Mouse (Mus musculus): ENCODE results near the gene Mta2. TPM values are rescaled to one million over a fixed set of nuclear protein-coding genes. Genes with fewer than 3 reads are reported as not detected.
A peak's percentile ranks its signal among the peaks of the same experiment; 100 is the strongest.
"Not testable (repeated sequence)": the region's sequence is repeated elsewhere in the genome, so short reads cannot be mapped to it uniquely, and the experiment has no call there.

Gene Mta2
- polyA plus RNA-seq, 1 experiment from 2014 or later: 73.9 TPM

GRCm38 (mm10) chr19:8967893-8968292 lies 26.2 kb downstream of the Mta2 start:
- Histone ChIP-seq H3K9ac (ENCODE audit: low read depth, low read length) (peak overlapping the region; percentile 80), H3K4me2 (ENCODE audit: low read depth, low read length) (peak overlapping the region; percentile 89), H3K27ac (ENCODE audit: low read length) (peak overlapping the region; percentile 84; the same call in 1 of the 2 replicates), H3K27me3 (ENCODE audit: control insufficient read depth, insufficient read depth, low read depth, low read length) (no peaks in the 10 kb centered on the region), H3K36me3 (ENCODE audit: control insufficient read depth, insufficient read depth) (peaks cover 58% of the 10 kb centered on the region), H3K9me3 (replicated peaks; ENCODE audit: control insufficient read depth, low read length) (no peaks in the 10 kb centered on the region), H3K4me3 (ENCODE audit: low read depth, low read length) (peak overlapping the region; percentile 71), H3K4me1 (ENCODE audit: control insufficient read depth, low read depth, low read length) (peaks cover 18% of the 10 kb centered on the region)
- WGBS (ENCODE audit: insufficient replicate concordance): 0% methylated on average over 8 of the region's 9 CpGs
- ATAC-seq (ENCODE audit: low read depth): no peak

GRCm38 (mm10) chr19:8972491-8972890 lies 30.8 kb downstream of the Mta2 start:
- not testable (repeated sequence) for H3K4me2 ChIP-seq (ENCODE audit: low read depth, low read length); H3K9ac ChIP-seq (ENCODE audit: low read depth, low read length); H3K4me1 ChIP-seq (ENCODE audit: control insufficient read depth, low read depth, low read length); H3K27me3 ChIP-seq (ENCODE audit: control insufficient read depth, insufficient read depth, low read depth, low read length); ATAC-seq (ENCODE audit: low read depth); H3K27ac ChIP-seq (ENCODE audit: low read length); H3K4me3 ChIP-seq (ENCODE audit: low read depth, low read length); H3K9me3 ChIP-seq (replicated peaks; ENCODE audit: control insufficient read depth, low read length)
- 72% methylated on average over 8 of the region's 8 CpGs for WGBS (ENCODE audit: insufficient replicate concordance)
- peaks cover 61% of the 10 kb centered on the region for H3K36me3 ChIP-seq (ENCODE audit: control insufficient read depth, insufficient read depth)

- 73% methylated on average over 1 of the region's 1 CpGs for WGBS (ENCODE audit: insufficient replicate concordance)
- no peak overlapping the region for H3K27ac ChIP-seq (ENCODE audit: low read length)
- H3K9me3 ChIP-seq (replicated peaks; ENCODE audit: control insufficient read depth, low read length): no peaks in the 10 kb centered on the region
- no peak overlapping the region for H3K9ac ChIP-seq (ENCODE audit: low read depth, low read length)
- ATAC-seq (ENCODE audit: low read depth): no peak
- H3K27me3 ChIP-seq (ENCODE audit: control insufficient read depth, insufficient read depth, low read depth, low read length): no peaks in the 10 kb centered on the region
- H3K4me1 ChIP-seq (ENCODE audit: control insufficient read depth, low read depth, low read length): no peaks in the 10 kb centered on the region; the same call in 1 of the 2 replicates
- no peak overlapping the region for H3K4me2 ChIP-seq (ENCODE audit: low read depth, low read length)
- H3K4me3 ChIP-seq (ENCODE audit: low read depth, low read length): no peak overlapping the region
- peaks cover 75% of the 10 kb centered on the region for H3K36me3 ChIP-seq (ENCODE audit: control insufficient read depth, insufficient read depth)
Observed at GRCm38 (mm10) chr19:8974638-8975037, 33.0 kb downstream of the Mta2 start.

- Histone ChIP-seq H3K4me3 (ENCODE audit: low read depth, low read length) (no peak overlapping the region), H3K27ac (ENCODE audit: low read length) (no peak overlapping the region), H3K4me2 (ENCODE audit: low read depth, low read length) (no peak overlapping the region), H3K9me3 (replicated peaks; ENCODE audit: control insufficient read depth, low read length) (no peaks in the 10 kb centered on the region), H3K4me1 (ENCODE audit: control insufficient read depth, low read depth, low read length) (no peaks in the 10 kb centered on the region; the same call in 1 of the 2 replicates), H3K36me3 (ENCODE audit: control insufficient read depth, insufficient read depth) (peaks cover 67% of the 10 kb centered on the region), H3K9ac (ENCODE audit: low read depth, low read length) (no peak overlapping the region), H3K27me3 (ENCODE audit: control insufficient read depth, insufficient read depth, low read depth, low read length) (no peaks in the 10 kb centered on the region)
- no peak for ATAC-seq (ENCODE audit: low read depth)
- WGBS (ENCODE audit: insufficient replicate concordance): 82% methylated on average over 2 of the region's 2 CpGs
Observed at GRCm38 (mm10) chr19:8975491-8975890, 33.8 kb downstream of the Mta2 start.

GRCm38 (mm10) chr19:8976535-8976934 lies 34.9 kb downstream of the Mta2 start:
- ATAC-seq (ENCODE audit: low read depth): peak; percentile 71
- H3K4me1 ChIP-seq (ENCODE audit: control insufficient read depth, low read depth, low read length): peaks cover 2% of the 10 kb centered on the region; the same call in 1 of the 2 replicates
- no peak overlapping the region for H3K4me2 ChIP-seq (ENCODE audit: low read depth, low read length)
- 70% methylated on average over 3 of the region's 3 CpGs for WGBS (ENCODE audit: insufficient replicate concordance)
- H3K36me3 ChIP-seq (ENCODE audit: control insufficient read depth, insufficient read depth): peaks cover 57% of the 10 kb centered on the region
- H3K9me3 ChIP-seq (replicated peaks; ENCODE audit: control insufficient read depth, low read length): no peaks in the 10 kb centered on the region
- no peak overlapping the region for H3K4me3 ChIP-seq (ENCODE audit: low read depth, low read length)
- no peaks in the 10 kb centered on the region for H3K27me3 ChIP-seq (ENCODE audit: control insufficient read depth, insufficient read depth, low read depth, low read length)
- H3K9ac ChIP-seq (ENCODE audit: low read depth, low read length): no peak overlapping the region
- no peak overlapping the region for H3K27ac ChIP-seq (ENCODE audit: low read length)

- ATAC-seq (ENCODE audit: low read depth): no peak
- no peaks in the 10 kb centered on the region for H3K27me3 ChIP-seq (ENCODE audit: control insufficient read depth, insufficient read depth, low read depth, low read length)
- no peak overlapping the region for H3K4me2 ChIP-seq (ENCODE audit: low read depth, low read length)
- H3K9ac ChIP-seq (ENCODE audit: low read depth, low read length): no peak overlapping the region
- peaks cover 21% of the 10 kb centered on the region for H3K4me1 ChIP-seq (ENCODE audit: control insufficient read depth, low read depth, low read length)
- no peak overlapping the region for H3K27ac ChIP-seq (ENCODE audit: low read length)
- no peaks in the 10 kb centered on the region for H3K9me3 ChIP-seq (replicated peaks; ENCODE audit: control insufficient read depth, low read length)
- H3K36me3 ChIP-seq (ENCODE audit: control insufficient read depth, insufficient read depth): peaks cover 25% of the 10 kb centered on the region
- no peak overlapping the region for H3K4me3 ChIP-seq (ENCODE audit: low read depth, low read length)
- WGBS (ENCODE audit: insufficient replicate concordance): 31% methylated on average over 5 of the region's 5 CpGs
Observed at GRCm38 (mm10) chr19:8980771-8981170, 39.1 kb downstream of the Mta2 start.

GRCm38 (mm10) chr19:8981450-8982168 lies 39.9 kb downstream of the Mta2 start:
- WGBS (ENCODE audit: insufficient replicate concordance): 53% methylated on average over 2 of the region's 2 CpGs
- no peak for ATAC-seq (ENCODE audit: low read depth)

GRCm38 (mm10) chr19:8982303-8983149 lies 40.9 kb downstream of the Mta2 start:
- Histone ChIP-seq H3K9ac (ENCODE audit: low read depth, low read length) (no peak overlapping the region), H3K27me3 (ENCODE audit: control insufficient read depth, insufficient read depth, low read depth, low read length) (no peaks in the 10 kb centered on the region), H3K4me3 (ENCODE audit: low read depth, low read length) (no peak overlapping the region), H3K4me2 (ENCODE audit: low read depth, low read length) (no peak overlapping the region), H3K4me1 (ENCODE audit: control insufficient read depth, low read depth, low read length) (peaks cover 21% of the 10 kb centered on the region), H3K9me3 (replicated peaks; ENCODE audit: control insufficient read depth, low read length) (no peaks in the 10 kb centered on the region), H3K27ac (ENCODE audit: low read length) (no peak overlapping the region; the same call in 1 of the 2 replicates), H3K36me3 (ENCODE audit: control insufficient read depth, insufficient read depth) (peaks cover 18% of the 10 kb centered on the region)
- ATAC-seq (ENCODE audit: low read depth): no peak
- 27% methylated on average over 5 of the region's 5 CpGs for WGBS (ENCODE audit: insufficient replicate concordance)

More at GRCm38 (mm10) chr19:8981450-8982168, 39.9 kb downstream of the Mta2 start:
- Histone ChIP-seq H3K9ac (ENCODE audit: low read depth, low read length) (no peak overlapping the region), H3K9me3 (replicated peaks; ENCODE audit: control insufficient read depth, low read length) (no peaks in the 10 kb centered on the region), H3K4me3 (ENCODE audit: low read depth, low read length) (no peak overlapping the region), H3K4me1 (ENCODE audit: control insufficient read depth, low read depth, low read length) (peaks cover 21% of the 10 kb centered on the region), H3K27me3 (ENCODE audit: control insufficient read depth, insufficient read depth, low read depth, low read length) (no peaks in the 10 kb centered on the region), H3K36me3 (ENCODE audit: control insufficient read depth, insufficient read depth) (peaks cover 25% of the 10 kb centered on the region), H3K27ac (ENCODE audit: low read length) (no peak overlapping the region), H3K4me2 (ENCODE audit: low read depth, low read length) (no peak overlapping the region)
